Mouse (Mus musculus) spleen, adult 18-20 months (tissue): ENCODE measurements around the gene Rbfox2.

ENCODE experiments used
- DNase-seq, 2 experiments: peaks; one replicate each; pipeline ENCODE4 v3.0.0; 2022; ENCODE audit warnings: mixed read lengths in 2 of 2

Gene Rbfox2

GRCm38 (mm10) chr15:77138282-77138681 is 168.5 kb downstream of the Rbfox2 start:
- DNase-seq, result no peak

GRCm38 (mm10) chr15:77134483-77134882 is 172.3 kb downstream of the Rbfox2 start:
- DNase-seq, result no peak

GRCm38 (mm10) chr15:77129154-77129553 is 177.7 kb downstream of the Rbfox2 start:
- no peak for DNase-seq

GRCm38 (mm10) chr15:77127737-77128136 is 179.1 kb downstream of the Rbfox2 start:
- DNase-seq, result no peak

- DNase-seq, result no peak
These were observed 180.1 kb downstream of the Rbfox2 start for GRCm38 (mm10) chr15:77126674-77127073.

GRCm38 (mm10) chr15:77124372-77125117 is 182.3 kb downstream of the Rbfox2 start:
- no peak for DNase-seq

- no peak for DNase-seq
These were observed 184.0 kb downstream of the Rbfox2 start for GRCm38 (mm10) chr15:77122824-77123223.

GRCm38 (mm10) chr15:77122208-77122607 is 184.6 kb downstream of the Rbfox2 start:
- no peak for DNase-seq

- DNase-seq, result no peak
These were observed 187.1 kb downstream of the Rbfox2 start for GRCm38 (mm10) chr15:77119666-77120065.

- no peak for DNase-seq
These were observed 189.6 kb downstream of the Rbfox2 start for GRCm38 (mm10) chr15:77117209-77117608.

GRCm38 (mm10) chr15:77116139-77116722 is 190.6 kb downstream of the Rbfox2 start:
- DNase-seq, result no peak

GRCm38 (mm10) chr15:77115456-77115855 is 191.3 kb downstream of the Rbfox2 start:
- no peak for DNase-seq

GRCm38 (mm10) chr15:77113591-77113990 is 193.2 kb downstream of the Rbfox2 start:
- no peak for DNase-seq

- DNase-seq, result no peak
These were observed 194.4 kb downstream of the Rbfox2 start for GRCm38 (mm10) chr15:77112378-77112777.

- no peak for DNase-seq
These were observed 194.9 kb downstream of the Rbfox2 start for GRCm38 (mm10) chr15:77111924-77112323.

- DNase-seq, result no peak
These were observed 196.4 kb downstream of the Rbfox2 start for GRCm38 (mm10) chr15:77110452-77110851.

GRCm38 (mm10) chr15:77107169-77107908 is 199.5 kb downstream of the Rbfox2 start:
- DNase-seq, result no peak

- DNase-seq, result no peak
These were observed 201.5 kb downstream of the Rbfox2 start for GRCm38 (mm10) chr15:77105273-77105672.

- no peak for DNase-seq
These were observed 202.2 kb downstream of the Rbfox2 start for GRCm38 (mm10) chr15:77104349-77105158.

- no peak for DNase-seq
These were observed 204.1 kb downstream of the Rbfox2 start for GRCm38 (mm10) chr15:77102685-77103084.

- no peak for DNase-seq
These were observed 207.0 kb downstream of the Rbfox2 start for GRCm38 (mm10) chr15:77099756-77100155.

GRCm38 (mm10) chr15:77097358-77097757 is 209.4 kb downstream of the Rbfox2 start:
- DNase-seq, result no peak

- DNase-seq, result no peak
These were observed 211.6 kb downstream of the Rbfox2 start for GRCm38 (mm10) chr15:77095216-77095615.
